Mouse (Mus musculus) cerebellum, postnatal 14 days (tissue): Measurements from ENCODE around the gene Cyp3a11.
"Not testable (repeated sequence)": the region's sequence is repeated elsewhere in the genome, so short reads cannot be mapped to it uniquely, and the experiment has no call there.

Experiments
- DNase-seq, 2 experiments: peaks; one replicate each; pipeline ENCODE4 v3.0.0; 2021; ENCODE audit warnings: mixed read lengths in 2 of 2

Cyp3a11 gene

DNA sequence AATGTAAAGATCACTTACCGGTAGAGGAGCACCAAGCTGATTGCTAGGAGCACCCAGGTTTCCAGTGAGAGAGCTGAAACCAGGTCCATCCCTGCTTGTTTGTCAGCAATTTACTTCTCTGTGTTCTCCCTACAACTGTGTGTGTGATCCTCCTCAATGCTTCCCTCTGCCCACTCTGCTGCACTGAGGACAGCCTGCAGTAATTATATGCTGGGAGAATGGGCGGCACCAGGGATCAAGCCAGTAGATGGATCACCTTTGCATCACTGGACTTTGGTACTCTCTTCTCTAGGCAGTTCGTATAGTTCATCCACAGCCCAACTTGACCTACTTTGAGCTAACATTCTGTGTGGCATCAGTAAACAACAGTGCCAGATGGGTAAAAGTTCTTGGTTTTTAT lies at the start of gene Cyp3a11:
Gene Cyp3a11 (minus strand): TSS at position 277 of the 400 bp plus-strand sequence.
- no peak for DNase-seq

DNA sequence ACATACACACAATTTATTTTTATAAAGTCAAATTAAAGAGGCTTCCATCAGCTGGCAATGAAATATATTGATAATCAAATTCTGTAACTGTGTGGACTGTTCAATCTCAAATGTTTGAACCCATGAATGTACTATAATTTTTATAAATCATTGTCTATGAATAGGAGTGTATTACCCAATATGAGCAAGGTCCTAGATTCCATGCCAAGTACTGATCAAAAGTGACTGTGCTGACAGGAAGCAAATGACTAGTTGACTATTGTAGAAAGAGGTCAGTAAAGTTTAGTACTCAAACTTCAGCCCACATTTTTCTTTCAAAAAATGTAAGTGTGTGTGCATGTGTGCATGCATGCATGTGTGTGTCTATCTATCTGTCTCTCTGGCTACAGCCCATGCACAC lies 33.1 kb upstream of the Cyp3a11 start:
- DNase-seq: no peak

DNA sequence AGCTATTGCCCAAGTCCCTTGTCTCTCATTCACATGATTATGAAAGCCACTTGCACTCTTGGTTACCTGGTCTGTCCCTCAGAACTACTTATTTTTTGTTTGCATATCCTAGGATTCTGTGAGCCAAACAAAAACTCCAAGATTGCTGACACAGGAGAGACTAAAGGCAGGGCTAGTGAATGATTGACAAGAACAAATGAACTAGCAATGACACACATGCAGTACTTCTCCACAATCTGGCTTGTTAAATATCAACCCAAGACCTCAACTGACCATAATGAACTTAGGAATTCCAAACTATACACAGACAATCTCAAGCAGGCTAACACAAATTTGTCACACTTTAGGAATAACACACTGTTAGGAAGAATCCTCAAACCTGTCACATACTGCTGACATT lies 32.0 kb upstream of the Cyp3a11 start:
- DNase-seq: no peak

DNA sequence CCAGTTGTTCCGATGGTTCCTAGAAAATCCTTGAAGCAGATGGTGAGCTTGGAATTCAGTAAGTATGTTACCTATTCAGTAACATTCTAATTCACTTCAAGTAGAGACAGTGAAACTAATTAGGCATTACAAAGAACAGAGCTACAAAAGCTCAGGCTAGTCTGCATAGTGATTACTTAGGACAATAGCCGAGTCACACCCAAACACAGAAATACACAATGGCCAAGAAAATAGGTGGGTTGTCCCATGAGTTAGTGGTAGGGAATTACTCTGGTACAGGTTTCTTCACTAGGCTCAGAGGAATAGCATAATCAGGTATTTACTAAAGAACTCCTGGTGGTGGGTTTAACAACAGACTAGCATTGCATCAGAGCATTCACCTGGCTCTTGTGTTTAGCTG lies 27.2 kb upstream of the Cyp3a11 start:
- DNase-seq: not testable (repeated sequence)

DNA sequence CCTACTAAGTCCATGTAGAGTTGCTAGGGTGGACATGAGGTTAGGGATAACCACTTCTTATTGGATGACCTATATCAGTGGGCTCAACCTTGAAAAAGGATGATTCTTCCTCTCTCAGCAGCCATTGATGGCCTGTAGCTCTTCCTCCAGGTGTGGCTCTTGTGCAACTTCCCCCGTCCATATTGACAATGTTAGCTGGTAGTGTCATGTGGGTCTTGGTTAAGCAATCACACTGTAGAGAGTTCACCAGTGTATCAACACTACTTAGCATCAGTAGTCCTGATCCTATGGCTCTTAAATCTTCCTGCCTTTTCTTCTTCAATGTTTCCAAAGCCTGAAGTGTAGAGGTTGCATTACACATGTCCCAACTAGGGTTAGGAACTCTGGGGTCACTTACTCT lies 24.8 kb upstream of the Cyp3a11 start:
- no peak for DNase-seq

DNA sequence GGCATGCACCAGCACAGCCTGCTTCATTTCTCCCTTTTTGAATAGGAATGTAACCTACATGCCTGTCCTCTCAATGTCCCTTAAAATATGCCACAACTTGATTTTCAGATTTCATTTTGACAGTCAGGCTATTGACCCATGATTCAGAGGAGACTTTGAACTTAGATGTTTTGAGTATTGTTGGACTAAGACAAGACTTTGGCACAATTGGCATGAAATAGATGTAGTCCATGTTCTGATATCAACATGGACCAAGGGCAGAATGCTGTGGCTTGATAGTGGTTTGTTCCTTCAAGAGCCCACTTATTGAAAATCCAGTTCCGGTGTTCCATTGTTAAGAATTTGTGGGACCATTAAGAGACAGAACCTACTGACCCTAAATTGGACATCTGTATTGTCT lies 23.6 kb upstream of the Cyp3a11 start:
- DNase-seq: no peak

DNA sequence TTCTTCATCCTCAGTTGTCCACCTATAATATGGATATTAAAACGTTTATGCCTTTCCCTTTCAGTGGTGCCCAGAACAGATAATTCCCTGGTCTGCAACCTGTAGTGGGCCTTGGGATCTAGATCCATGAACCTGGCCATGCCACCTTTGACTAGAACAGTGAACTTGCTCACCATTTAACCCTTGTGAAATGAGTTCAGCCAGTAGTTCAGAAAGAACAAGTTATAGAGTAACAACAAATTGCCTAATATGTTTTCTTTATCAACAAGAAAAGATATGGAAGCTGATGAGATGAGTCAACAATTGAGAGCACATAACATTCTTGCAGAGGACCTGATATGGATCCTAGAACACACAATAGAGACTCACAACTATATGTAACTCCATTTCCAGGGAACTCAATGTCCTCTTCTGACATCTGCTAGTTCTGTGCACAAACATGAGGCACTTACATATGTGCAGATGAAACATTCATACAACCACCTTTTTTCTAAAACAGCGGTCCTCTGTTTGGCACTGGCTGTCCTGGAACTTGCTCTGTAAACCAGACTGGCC lies 20.7 kb upstream of the Cyp3a11 start:
- no peak for DNase-seq

DNA sequence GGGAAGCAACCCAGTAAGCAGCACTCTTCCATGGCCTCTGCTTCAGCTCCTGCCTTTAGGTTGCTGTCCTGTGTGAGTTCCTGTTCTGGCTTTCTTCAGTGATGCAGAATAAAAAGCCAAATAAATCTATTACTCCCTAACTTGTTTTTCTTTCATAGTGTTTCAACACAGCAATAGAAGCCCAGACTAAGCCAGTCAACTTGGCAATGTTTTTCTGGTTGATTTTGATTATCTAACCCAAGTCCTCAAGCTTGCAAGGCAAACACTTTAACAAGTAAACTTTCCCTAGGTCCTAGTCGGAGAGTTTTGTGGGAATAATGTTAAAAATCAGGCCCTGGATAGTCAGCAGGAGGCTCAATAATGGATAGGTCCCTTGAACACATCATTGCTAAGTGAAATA lies 17.5 kb upstream of the Cyp3a11 start:
- no peak for DNase-seq

DNA sequence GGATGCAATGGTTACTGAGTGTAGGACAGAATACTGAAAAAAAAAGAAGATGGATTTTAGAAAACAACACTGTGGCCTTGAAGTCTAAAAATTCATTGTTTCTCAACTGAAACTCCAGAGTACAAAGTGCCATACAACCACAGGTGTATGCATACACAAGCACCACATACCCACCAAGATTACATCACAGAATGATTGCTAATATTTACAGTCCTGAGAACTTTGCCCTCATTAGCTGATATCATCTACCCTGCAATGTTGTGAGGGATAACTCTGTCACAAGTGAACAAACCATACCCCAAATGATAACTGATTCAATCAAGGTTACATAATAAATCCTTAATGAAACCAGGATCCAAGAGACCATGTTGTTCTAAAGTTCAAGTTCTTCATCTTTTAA lies 1.4 kb upstream of the Cyp3a11 start:
- no peak for DNase-seq

DNA sequence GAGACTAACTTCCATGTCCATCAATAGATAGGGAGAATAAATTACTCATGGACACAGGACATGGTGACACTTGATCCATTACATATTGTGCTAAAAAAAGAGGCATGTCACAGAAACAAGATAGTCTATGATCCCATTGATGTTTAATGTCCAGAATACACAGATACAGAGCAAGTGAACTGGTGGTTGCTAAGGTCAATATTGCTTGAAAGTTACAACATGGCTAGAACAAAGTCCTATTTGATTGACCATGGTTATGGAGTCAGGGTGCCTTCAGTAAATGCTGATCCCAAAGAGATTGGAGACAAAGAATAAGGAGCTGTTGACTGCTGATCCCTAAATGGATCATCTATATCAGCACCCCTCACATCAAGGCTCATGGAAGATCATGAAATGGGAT lies 12.3 kb downstream of the Cyp3a11 start:
- not testable (repeated sequence) for DNase-seq

DNA sequence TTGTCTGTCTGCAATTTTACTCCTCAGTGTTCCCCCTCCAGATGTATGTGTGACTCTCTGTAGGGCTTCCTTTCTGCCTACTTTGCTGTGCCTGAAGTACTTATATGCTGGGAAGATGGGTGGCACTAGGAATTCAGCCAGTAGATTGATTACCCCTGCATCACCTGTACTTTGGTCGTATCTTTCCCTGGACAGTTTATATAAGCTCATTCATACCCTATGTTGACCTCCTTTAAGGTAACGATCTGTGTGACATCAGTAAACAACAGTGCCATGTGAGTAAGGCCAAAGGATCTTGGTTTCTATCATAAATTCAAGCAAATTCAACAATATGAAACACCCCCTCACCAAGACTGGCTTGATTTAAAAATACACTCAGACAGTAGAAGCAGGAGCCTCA lies 74.0 kb downstream of the Cyp3a11 start, which contains the start of gene Cyp3a44:
Gene Cyp3a44 (minus strand): TSS at position 79 of the 400 bp plus-strand sequence.
- not testable (repeated sequence) for DNase-seq
